Mouse (Mus musculus) layer of hippocampus, adult 9-10 months (tissue): Measurements from ENCODE around the gene Mtss1l.
"Not testable (repeated sequence)": the region's sequence is repeated elsewhere in the genome, so short reads cannot be mapped to it uniquely, and the experiment has no call there.

Experiments used
- DNase-seq: peaks from one replicate; pipeline ENCODE4 v3.0.0; 2022; ENCODE audit warnings: low spot score

The Mtss1l gene

GRCm38 (mm10) chr8:110779924-110780718 lies 58.8 kb downstream of the Mtss1l start:
- no peak for DNase-seq

GRCm38 (mm10) chr8:110785366-110785765 lies 64.1 kb downstream of the Mtss1l start:
- DNase-seq: no peak

GRCm38 (mm10) chr8:110786501-110786900 lies 65.2 kb downstream of the Mtss1l start:
- not testable (repeated sequence) for DNase-seq

GRCm38 (mm10) chr8:110786934-110787333 lies 65.7 kb downstream of the Mtss1l start:
- DNase-seq: no peak

- no peak for DNase-seq
Measured at GRCm38 (mm10) chr8:110787411-110787954, 66.2 kb downstream of the Mtss1l start.

- no peak for DNase-seq
Measured at GRCm38 (mm10) chr8:110788981-110789380, 67.7 kb downstream of the Mtss1l start.

GRCm38 (mm10) chr8:110789571-110789970 lies 68.3 kb downstream of the Mtss1l start:
- no peak for DNase-seq

- no peak for DNase-seq
Measured at GRCm38 (mm10) chr8:110790270-110790669, 69.0 kb downstream of the Mtss1l start.
